Mouse (Mus musculus) liver, embryonic 15.5 days (tissue): ENCODE data around the gene Prrc2b. TPM values are rescaled to one million over a fixed set of nuclear protein-coding genes. Genes with fewer than 3 reads are reported as not detected.

ENCODE experiments used
- ATAC-seq: fragments of 200-750 bp; cut with Nextera tagmentation; 2 replicates; pipeline ENCODE4 v1.8.0; 2017; ENCODE audit warnings: moderate number of reproducible peaks, mild to moderate bottlenecking, moderate library complexity; ENCODE audit not compliant: insufficient read depth
- H3K27ac ChIP-seq: fragments of 300-500 bp; sonication (generic); replicated peaks from 2 replicates; pipeline ENCODE4 v1.5.1; 2015; ENCODE audit warnings: mild to moderate bottlenecking, inconsistent platforms
- H3K27me3 ChIP-seq: fragments of 300-500 bp; sonication (generic); 2 replicates; pipeline ENCODE4 v1.6.1; 2015; ENCODE audit warnings: mild to moderate bottlenecking, inconsistent platforms
- H3K36me3 ChIP-seq: fragments of 300-500 bp; sonication (generic); replicated peaks from 2 replicates; pipeline ENCODE4 v1.6.1; 2015; ENCODE audit warnings: moderate library complexity, mild to moderate bottlenecking, inconsistent platforms
- H3K4me1 ChIP-seq: fragments of 300-500 bp; sonication (generic); replicated peaks from 2 replicates; pipeline ENCODE4 v1.6.1; 2015; ENCODE audit warnings: inconsistent platforms
- H3K4me2 ChIP-seq: fragments of 300-500 bp; sonication (generic); 2 replicates; pipeline ENCODE4 v1.6.1; 2015; ENCODE audit warnings: moderate library complexity, mild to moderate bottlenecking, inconsistent platforms
- H3K4me3 ChIP-seq: fragments of 300-500 bp; sonication (generic); replicated peaks from 2 replicates; pipeline ENCODE4 v1.5.1; 2015; ENCODE audit warnings: mild to moderate bottlenecking, inconsistent platforms
- H3K9ac ChIP-seq: fragments of 300-500 bp; sonication (generic); 2 replicates; pipeline ENCODE4 v1.6.1; 2015; ENCODE audit warnings: moderate library complexity, mild to moderate bottlenecking, inconsistent platforms
- H3K9me3 ChIP-seq: fragments of 300-500 bp; sonication (generic); replicated peaks from 2 replicates; pipeline ENCODE4 v1.6.1; 2016; ENCODE audit warnings: inconsistent platforms
- WGBS: fragments of 180-500 bp; shearing (Covaris S2); methylation state at CpG from one replicate; pipeline ENCODE4 v1.1.7; 2015; ENCODE audit warnings: mixed read lengths; ENCODE audit not compliant: insufficient replicate concordance; 5-methylcytosine and 5-hydroxymethylcytosine counted together
- polyA plus RNA-seq: library from polyadenylated mRNA; unstranded; fragments of >200 nt; fragmentation: Nextera tagmentation; extraction: Ambion mirVana; gene quantifications from 2 replicates; pipeline ENCODE4 v1.2.1, GENCODE M21; 2015

The Prrc2b gene
- 8.3 and 9.6 TPM in 2 replicates for polyA plus RNA-seq

DNA sequence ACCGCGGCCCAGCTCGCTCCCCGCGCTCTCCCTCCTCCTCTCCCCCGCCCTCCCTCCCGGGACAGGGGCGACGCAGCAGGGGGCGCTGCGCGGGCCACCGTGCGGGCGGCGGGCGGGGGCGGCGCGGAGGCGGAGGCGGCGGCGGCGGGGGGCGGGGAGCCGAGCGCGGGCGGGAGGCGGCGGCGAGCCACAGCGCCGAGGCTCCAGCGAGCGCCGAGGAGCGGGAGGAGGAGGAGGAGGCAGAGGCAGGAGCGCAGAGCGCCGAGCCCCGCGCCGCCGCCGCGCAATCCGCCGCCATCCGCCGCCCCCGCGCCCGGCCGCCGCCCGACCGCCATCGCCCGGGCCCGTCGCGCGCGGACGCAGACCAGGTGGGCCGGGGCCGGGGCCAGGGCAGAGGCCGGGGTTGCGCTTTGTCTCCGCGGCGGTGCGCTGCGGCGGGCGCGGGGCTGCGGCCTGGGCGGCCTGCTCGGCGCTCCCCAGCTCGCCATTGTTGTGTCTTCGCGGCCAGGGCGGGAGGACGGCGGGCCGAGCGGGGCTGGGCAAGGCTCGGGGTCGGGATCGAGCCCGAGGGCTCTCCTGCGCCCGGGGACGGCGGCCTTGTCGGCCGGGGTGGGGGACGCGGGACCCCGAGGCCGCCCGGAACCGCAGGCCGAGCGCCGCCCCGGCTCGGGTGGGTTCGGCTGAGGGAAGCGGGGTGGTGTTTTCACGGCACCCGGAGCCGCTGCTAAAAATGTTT is at the start of gene Prrc2b:
Gene Prrc2b, plus strand, starts transcription at position 159 of the 736 bp plus-strand sequence.
- H3K4me3 ChIP-seq, result peak within 1 kb of the TSS; percentile 88
- peak within 1 kb of the TSS; percentile 93 for H3K27ac ChIP-seq
- H3K4me2 ChIP-seq, result peak within 1 kb of the TSS; percentile 89
- no peaks in the 10 kb centered on the region for H3K9me3 ChIP-seq
- under 1% methylated on average over 87 of the region's 117 CpGs for WGBS
- peaks cover 60% of the 10 kb centered on the region for H3K4me1 ChIP-seq
- H3K27me3 ChIP-seq, result no peaks in the 10 kb centered on the region
- ATAC-seq, result peak; percentile 60
- peak within 1 kb of the TSS; percentile 95 for H3K9ac ChIP-seq
- no peaks in the 10 kb centered on the region for H3K36me3 ChIP-seq

DNA sequence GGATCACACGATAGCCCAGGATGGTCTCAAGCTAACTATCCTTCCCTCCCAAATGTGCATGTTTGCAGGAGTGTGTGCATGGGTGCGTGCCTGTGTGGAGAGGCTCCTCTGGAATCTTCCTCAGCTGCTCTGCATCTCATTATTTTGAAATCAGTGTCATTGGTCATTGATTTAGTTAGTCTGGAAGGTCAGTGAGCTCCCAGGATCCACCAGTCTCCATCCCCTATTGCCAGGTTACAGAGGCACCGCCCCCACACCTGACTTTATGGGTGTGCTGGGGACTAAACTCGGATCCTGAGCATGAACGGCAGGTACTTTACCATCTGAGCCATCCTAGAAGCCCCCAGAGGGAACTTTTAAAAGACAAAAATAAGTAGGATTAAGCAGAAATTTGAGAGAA is 47.9 kb upstream of the Prrc2b start:
- Histone ChIP-seq H3K9me3 (no peaks in the 10 kb centered on the region), H3K4me1 (peaks cover 44% of the 10 kb centered on the region), H3K4me2 (no peak overlapping the region), H3K27me3 (no peaks in the 10 kb centered on the region; the same call in 1 of the 2 replicates), H3K27ac (no peak overlapping the region), H3K9ac (no peak overlapping the region), H3K4me3 (no peak overlapping the region), H3K36me3 (no peaks in the 10 kb centered on the region)
- ATAC-seq, result no peak
- WGBS, result 57% methylated on average over 5 of the region's 5 CpGs

DNA sequence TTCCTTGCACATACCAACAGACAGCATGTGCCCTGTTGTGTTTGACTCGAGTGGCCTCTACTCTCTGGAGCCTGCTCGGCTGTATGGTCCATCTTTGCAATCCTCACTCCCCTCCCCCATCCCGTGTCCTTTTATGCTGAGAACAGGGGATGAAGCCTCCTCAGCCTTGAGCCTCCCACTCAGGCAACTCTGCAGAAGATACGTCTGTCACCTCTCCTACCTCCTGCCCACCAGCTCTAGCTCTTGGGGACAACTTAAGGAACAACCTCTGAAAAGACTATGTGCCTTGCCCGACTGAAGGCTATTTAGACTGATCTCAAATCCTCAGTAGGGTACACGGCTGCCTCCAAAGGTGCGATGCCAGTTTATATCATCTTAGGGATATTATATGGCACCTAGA is 47.3 kb upstream of the Prrc2b start:
- Histone ChIP-seq H3K4me3 (no peak overlapping the region), H3K27ac (no peak overlapping the region), H3K36me3 (no peaks in the 10 kb centered on the region), H3K4me2 (no peak overlapping the region), H3K27me3 (no peaks in the 10 kb centered on the region; the same call in 1 of the 2 replicates), H3K4me1 (peaks cover 40% of the 10 kb centered on the region), H3K9ac (no peak overlapping the region), H3K9me3 (no peaks in the 10 kb centered on the region)
- ATAC-seq, result no peak
- WGBS, result 64% methylated on average over 7 of the region's 7 CpGs

DNA sequence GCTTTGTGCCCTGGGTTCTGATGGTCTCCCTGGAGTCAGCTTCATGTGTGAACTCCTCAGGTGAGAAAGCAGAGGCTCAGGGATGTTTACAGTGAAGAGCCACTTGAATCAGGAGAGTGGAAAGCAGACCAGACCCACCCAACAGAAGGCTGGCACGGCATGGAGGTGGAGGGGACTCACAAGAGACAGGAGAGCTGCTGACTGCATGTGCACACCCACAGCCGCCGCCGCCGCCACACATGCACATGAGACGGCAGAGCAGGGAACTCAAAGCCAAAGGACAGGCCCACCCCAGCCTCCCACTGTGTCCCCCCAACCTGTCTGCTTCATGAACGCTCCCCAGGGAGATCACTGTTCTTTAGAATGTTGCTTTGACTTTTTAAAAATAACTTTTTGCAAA is 46.8 kb upstream of the Prrc2b start:
- H3K4me2 ChIP-seq, result no peak overlapping the region
- H3K27ac ChIP-seq, result no peak overlapping the region
- no peak for ATAC-seq
- H3K9ac ChIP-seq, result no peak overlapping the region; the same call in 1 of the 2 replicates
- no peak overlapping the region for H3K4me3 ChIP-seq
- no peaks in the 10 kb centered on the region; the same call in 1 of the 2 replicates for H3K27me3 ChIP-seq
- WGBS, result 79% methylated on average over 7 of the region's 7 CpGs
- no peaks in the 10 kb centered on the region for H3K9me3 ChIP-seq
- peaks cover 34% of the 10 kb centered on the region for H3K4me1 ChIP-seq
- no peaks in the 10 kb centered on the region for H3K36me3 ChIP-seq

DNA sequence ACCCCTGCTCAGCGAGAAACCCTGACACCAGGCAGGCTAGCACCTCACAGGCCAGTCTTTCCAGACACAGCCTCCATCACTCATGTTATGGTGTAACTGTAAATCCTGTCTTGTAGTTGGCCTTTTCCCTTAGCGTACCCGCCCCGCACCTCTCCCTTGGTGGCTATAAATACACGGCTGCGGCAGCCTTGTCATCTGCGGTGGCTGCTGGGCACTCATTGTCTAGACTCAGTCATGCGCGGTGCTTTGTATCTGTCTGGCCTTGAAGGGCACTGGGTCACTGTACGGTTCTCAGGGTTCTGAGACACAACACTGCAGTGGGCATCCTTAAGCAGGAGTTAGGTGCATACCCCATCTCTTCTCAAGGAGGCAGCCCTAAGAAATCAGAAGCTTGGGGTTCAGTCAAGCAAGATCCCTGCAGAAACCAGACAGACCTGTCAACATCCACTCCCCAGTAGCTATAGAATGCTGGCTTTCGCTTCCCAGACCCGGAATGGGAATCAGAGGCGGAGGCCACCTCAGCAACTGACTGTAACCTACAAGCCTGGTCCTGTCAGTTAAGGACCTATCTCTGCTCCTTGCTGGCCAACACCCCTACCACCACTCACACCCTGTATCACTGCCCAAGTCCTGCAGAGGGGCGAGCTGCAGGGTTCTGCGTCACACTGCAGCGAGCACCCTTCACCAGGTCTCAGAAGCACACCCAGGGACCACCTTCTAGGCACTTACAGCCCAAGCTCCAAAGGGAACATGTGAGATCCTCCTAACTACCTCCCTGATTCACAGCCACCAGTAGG is 45.6 kb upstream of the Prrc2b start:
- peaks cover 28% of the 10 kb centered on the region for H3K4me1 ChIP-seq
- H3K9ac ChIP-seq, result no peak overlapping the region
- H3K27me3 ChIP-seq, result no peaks in the 10 kb centered on the region; the same call in 1 of the 2 replicates
- WGBS, result 75% methylated on average over 16 of the region's 16 CpGs
- no peaks in the 10 kb centered on the region for H3K9me3 ChIP-seq
- no peak overlapping the region for H3K4me3 ChIP-seq
- H3K4me2 ChIP-seq, result no peak overlapping the region
- no peaks in the 10 kb centered on the region for H3K36me3 ChIP-seq
- H3K27ac ChIP-seq, result 0 out of 2 replicates have a peak overlapping the region, but pooled peaks have one; percentile 0
- ATAC-seq, result no peak

DNA sequence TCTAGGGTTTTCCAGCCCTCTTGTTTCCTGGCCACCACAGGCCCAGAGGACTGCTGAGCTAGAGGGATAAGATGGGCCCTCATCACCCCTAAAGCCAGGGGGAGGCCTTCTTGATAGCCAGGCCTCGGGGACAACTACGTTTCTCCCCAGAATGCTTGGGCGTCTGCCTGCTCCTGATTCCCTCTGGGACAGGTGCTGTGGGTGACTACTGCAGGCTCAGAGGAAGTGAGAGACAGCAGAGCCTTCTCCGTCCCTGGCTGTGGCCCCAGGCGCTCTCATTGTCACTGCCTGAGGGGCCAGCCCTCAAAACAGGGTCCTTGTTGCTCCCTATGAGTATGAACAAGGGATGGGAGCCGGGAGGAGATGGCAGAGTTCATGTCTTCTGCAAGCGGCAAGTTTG is 45.0 kb upstream of the Prrc2b start:
- Histone ChIP-seq H3K9ac (no peak overlapping the region; the same call in 1 of the 2 replicates), H3K4me1 (peaks cover 35% of the 10 kb centered on the region), H3K36me3 (no peaks in the 10 kb centered on the region), H3K4me3 (no peak overlapping the region), H3K9me3 (no peaks in the 10 kb centered on the region), H3K27me3 (no peaks in the 10 kb centered on the region; the same call in 1 of the 2 replicates), H3K4me2 (no peak overlapping the region), H3K27ac (0 out of 2 replicates have a peak overlapping the region, but pooled peaks have one; percentile 0)
- WGBS, result 73% methylated on average over 7 of the region's 7 CpGs
- no peak for ATAC-seq

DNA sequence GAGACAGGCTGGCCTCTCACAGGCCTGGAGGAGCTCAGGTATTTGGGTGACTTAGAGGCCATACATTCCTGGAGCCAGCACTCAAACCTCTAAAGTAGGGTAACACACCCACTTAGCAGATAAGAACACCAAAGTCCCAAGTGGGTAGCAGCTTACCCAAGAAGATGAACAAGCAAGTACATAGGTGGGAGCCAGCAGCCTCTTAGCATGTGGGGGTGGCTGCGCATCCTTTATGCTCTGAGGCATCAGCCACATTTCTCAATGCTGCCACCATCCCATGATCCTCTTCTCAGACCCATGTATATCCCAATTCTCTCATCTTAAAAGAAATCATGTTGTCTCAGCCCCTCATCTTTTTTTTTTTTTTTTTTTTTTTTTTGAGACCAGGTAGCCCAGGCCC is 39.6 kb upstream of the Prrc2b start:
- H3K27me3 ChIP-seq, result no peaks in the 10 kb centered on the region
- H3K9ac ChIP-seq, result no peak overlapping the region
- peak overlapping the region; percentile 38 for H3K27ac ChIP-seq
- no peak overlapping the region for H3K4me2 ChIP-seq
- H3K4me3 ChIP-seq, result no peak overlapping the region
- no peaks in the 10 kb centered on the region for H3K9me3 ChIP-seq
- no peaks in the 10 kb centered on the region for H3K36me3 ChIP-seq
- no peak for ATAC-seq
- WGBS, result 87% methylated on average over 1 of the region's 1 CpGs
- H3K4me1 ChIP-seq, result peaks cover 68% of the 10 kb centered on the region

DNA sequence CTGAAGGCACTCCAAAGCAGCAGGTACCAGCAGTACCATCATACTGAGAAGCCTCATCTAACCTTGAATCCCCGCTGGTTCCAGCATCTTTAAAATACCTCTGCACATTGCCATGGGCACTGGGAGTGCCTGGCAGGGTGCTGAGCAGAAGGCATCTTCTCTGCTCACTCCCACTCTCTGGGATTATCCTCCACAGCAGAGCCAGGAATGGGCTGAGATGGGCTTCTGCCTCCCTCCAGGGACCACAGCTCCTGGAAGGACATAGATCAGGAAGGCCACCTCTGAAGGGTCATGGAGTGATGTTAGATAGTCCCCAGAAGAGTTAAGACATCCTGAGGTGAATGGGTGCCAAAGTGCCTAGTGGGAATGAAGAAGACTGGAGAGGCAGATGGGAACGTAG is 38.3 kb upstream of the Prrc2b start:
- ATAC-seq, result no peak
- WGBS, result 68% methylated on average over 2 of the region's 2 CpGs
- Histone ChIP-seq H3K4me2 (no peak overlapping the region), H3K27me3 (no peaks in the 10 kb centered on the region), H3K9ac (no peak overlapping the region), H3K27ac (peak overlapping the region; percentile 92; the same call in 1 of the 2 replicates), H3K36me3 (0 out of 2 replicates have a peak, but pooled peaks cover 4% of the 10 kb centered on the region), H3K4me3 (no peak overlapping the region), H3K9me3 (no peaks in the 10 kb centered on the region; the same call in 1 of the 2 replicates), H3K4me1 (peaks cover 62% of the 10 kb centered on the region)

DNA sequence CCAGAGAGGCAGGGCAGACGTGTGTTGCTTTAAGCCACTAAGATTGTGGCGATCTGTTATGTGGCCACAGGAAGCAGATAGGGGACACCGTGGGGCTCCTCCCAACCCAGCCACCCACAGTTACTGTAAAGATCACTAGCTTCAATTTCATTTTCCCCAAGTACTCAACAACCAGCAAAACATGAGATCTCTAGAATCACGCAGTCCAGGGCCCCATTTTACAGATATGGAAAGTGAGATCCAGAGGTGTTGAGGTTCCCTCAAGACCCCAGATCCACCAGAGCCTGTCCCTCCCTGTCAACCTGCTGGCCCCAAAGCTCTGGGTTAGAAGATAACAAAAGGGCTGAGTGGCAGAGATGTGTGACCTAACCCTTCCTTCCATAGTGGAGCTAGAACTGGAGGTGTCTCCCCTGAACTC is 35.0 kb upstream of the Prrc2b start:
- ATAC-seq, result peak; percentile 87
- Histone ChIP-seq H3K4me3 (peak overlapping the region; percentile 20), H3K4me2 (peak overlapping the region; percentile 53), H3K27me3 (no peaks in the 10 kb centered on the region), H3K36me3 (0 out of 2 replicates have a peak, but pooled peaks cover 4% of the 10 kb centered on the region), H3K4me1 (peaks cover 65% of the 10 kb centered on the region), H3K9me3 (no peaks in the 10 kb centered on the region; the same call in 1 of the 2 replicates), H3K9ac (peak overlapping the region; percentile 41), H3K27ac (peak overlapping the region; percentile 92)
- 20% methylated on average over 4 of the region's 4 CpGs for WGBS

DNA sequence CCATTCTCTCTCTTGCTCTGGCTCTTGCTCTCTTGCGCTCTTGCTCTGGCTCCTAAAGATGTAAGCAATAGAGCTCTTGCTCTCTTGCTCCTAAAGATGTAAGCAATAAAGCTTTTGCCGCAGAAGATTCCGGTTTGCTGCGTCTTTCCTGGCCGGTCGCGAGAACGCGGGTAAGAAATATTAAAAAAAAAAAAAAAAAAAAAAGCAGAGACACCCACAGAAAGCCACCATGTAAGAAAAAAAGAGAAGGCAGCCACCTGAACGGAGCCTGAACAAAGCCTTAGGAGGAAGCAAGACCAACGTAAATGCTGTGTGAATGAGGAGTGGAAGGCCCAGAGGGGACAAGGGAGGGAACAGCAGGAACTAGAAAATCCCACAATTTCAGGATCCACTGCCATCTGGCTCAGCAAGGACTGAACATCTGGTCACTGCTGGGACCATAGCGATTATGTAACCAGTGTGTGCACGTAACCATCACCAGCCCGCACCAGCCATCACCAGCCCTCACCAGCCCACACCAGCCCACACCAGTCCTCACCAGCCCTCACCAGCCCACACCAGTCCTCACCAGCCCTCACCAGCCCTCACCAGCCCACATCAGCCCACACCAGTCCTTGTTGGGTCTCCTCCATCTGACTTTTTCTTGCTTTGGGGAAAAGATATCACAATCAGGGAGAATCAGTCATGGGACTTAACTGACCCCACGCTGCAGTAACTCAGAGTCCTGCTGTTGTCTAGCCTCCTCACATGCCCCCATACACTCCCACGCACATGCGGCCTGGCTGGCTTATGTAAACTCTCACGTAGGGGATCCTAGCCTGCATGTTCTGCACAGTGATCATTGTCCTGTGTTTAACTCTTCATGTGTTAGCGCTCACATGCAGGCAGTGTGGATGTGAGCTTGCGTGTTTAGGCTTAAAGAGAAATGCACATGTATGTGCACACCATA is 30.8 kb upstream of the Prrc2b start:
- Histone ChIP-seq H3K36me3 (0 out of 2 replicates have a peak, but pooled peaks cover 4% of the 10 kb centered on the region), H3K4me3 (no peak overlapping the region), H3K27ac (peak overlapping the region; percentile 55), H3K4me2 (peak overlapping the region; percentile 27; the same call in 1 of the 2 replicates), H3K27me3 (no peaks in the 10 kb centered on the region), H3K9me3 (no peaks in the 10 kb centered on the region; the same call in 1 of the 2 replicates), H3K9ac (no peak overlapping the region), H3K4me1 (peaks cover 55% of the 10 kb centered on the region)
- ATAC-seq, result no peak
- WGBS, result 84% methylated on average over 20 of the region's 20 CpGs
